Mouse (Mus musculus): ENCODE results near the gene Bad. TPM values are rescaled to one million over a fixed set of nuclear protein-coding genes. Genes with fewer than 3 reads are reported as not detected.

The Bad gene
- 10 to 100 TPM; 14.5 to 19.4 TPM for total RNA-seq (2023)

GRCm38 (mm10) chr19:6941372-6942248 lies at the start of gene Bad:
Bad (plus strand) TSS chr19:6941861.

DNA sequence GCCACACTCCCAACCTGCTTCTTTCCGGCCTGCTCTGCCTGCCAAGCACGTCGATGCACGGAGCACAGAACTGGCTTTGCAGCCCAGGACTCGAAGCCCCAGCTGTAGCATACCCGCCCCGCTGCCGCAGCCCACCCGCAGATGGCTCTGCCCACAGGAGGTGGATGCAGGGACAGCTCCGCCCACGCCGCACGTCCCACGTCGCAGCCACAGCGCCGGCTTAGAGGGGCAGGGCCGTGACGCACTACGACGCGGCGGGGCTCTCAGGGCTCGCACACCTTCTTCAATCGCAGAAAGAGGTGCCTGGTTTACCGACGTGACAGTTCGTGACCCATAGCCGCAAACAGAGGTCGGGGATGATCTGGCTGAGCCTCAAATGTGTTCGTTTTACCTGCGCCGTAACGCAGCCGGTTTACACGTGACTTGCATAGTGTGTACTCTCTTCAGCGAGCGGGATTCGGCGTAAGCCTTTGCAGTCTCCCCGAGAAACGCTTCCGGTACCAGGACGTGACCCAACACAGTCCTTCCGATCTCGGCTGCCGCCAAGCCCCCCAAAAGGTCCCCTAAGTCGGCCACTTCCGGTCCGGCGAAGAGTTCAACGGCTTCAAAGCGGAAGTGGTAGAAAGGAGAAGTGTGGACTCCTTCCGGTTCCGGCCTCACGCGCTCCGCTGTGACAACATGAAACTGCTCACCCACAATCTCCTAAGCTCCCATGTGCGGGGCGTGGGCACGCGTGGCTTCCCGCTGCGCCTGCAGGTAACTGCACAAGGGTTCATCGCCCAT lies 32.0 kb upstream of the Bad start, which contains the start of the genes Trmt112 and Prdx5:
TSS of gene Trmt112 (plus strand) at position 192 of the 783 bp plus-strand sequence.
TSS of gene Prdx5 (minus strand) at position 600 of the 783 bp plus-strand sequence.

DNA sequence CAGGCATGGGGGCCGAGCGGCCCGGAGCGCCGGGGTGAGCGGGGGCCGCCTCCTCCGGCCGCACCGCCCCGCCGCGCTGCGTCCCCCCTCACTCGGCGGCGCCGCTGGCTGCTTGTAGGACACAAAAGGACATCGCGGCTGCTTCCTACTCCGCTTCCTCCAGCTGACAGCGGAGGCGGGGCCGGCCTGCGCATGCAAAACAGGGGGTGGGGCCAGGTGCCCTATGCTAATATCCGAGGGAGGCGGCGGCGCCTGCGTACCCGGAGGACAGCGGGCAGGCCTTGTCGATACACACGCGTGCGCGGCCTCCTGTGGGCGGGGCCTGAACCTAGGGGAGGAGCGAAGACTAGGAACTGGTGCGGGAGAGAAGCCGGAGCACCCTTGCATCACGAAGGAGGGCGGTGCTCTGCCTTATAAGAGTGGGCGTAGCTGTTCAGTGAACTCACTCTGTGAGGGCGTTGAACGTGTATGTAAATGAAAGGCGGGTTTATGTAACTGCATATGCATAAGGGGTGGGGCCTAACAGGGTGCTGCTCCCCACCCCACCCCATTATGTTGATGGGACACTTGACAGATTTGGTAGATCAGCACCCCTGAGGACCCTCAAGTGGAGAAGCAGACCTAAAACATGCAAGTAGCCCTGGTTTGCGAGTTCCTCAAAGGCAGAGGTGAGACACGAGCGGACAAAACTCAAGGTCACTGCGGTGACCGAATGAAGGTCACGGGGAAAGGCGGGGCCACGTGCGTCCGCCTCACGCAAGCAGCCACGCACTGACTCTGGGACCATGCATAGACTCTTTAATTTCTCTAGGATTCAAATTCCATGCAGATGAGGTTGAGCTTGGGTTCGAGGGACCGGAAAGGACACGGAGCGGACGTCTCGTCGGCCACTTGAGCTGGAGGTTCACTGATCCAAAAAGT lies 19.8 kb upstream of the Bad start, which contains the start of gene Esrra:
TSS of gene Esrra (minus strand) at position 167 of the 921 bp plus-strand sequence.

GRCm38 (mm10) chr19:6925307-6925573 lies 16.4 kb upstream of the Bad start, which contains the start of gene Catsperz:
Catsperz (minus strand) TSS chr19:6925380.

GRCm38 (mm10) chr19:6934195-6934977 lies 7.3 kb upstream of the Bad start, which contains the start of gene Kcnk4:
Kcnk4 (minus strand) TSS chr19:6934515.

DNA sequence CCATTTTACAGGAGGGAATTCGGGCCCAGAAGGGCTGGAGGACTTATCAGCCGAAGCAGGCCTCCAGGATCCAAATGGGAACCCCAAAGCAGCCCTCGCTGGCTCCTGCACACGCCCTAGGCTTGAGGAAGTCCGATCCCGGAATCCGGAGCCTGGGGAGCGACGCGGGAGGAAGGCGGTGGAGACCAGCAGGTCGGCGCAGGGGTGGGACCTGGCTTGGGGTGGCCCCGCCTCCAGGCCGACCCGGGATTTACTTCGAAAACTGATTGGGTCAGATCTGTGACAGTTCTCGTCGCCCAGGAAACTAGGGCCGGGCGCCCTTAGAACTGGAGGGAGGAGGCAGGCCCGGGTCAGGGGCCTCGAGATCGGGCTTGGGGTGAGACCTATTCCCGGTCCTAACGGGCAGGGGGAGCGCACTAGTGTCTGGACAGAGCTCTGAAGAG lies 609 bp downstream of the Bad start, which contains the start of gene Gpr137:
TSS of gene Gpr137 (minus strand) at position 232 of the 443 bp plus-strand sequence.

GRCm38 (mm10) chr19:6974211-6975205 lies 32.8 kb downstream of the Bad start, which contains the start of gene Ppp1r14b:
Ppp1r14b (plus strand) TSS chr19:6974968.

GRCm38 (mm10) chr19:6975537-6976521 lies 34.2 kb downstream of the Bad start, which contains the start of gene Plcb3:
Plcb3 (minus strand) TSS chr19:6976470.

DNA sequence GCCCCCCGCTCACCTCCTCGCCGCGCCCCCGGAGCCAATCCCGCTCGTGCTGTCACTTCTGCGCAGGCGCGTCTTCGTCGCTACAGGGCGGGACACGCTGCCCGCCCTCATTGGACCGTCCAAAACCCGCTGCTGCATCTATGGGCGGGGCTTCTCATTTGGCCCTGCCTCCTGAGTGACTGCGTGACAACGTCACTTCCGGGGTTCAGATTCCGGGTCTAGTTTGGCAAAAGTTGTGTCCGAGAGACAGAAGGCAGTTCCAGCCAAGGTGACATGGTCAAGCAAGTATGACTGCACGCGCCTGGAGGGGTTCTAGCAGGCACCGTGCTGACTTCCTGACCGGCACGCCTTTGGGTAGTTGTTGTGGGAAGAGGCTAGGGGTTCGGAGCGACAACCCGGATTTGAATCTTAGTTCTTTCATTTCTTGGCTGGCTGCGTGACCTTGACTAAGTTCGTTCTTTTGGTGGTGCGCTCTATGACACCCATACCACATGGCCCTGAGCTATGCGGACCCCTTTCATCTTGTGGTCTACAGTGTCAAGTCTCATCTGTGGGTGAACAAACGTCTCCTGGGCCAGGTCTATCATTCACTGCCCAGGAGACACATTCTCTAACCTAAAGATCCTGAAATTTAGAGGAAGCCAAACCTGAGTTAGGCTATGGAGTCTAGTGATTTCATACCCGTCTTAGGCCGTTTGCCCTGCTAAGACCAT lies 38.9 kb downstream of the Bad start, which contains the start of gene Fkbp2:
TSS of gene Fkbp2 (minus strand) at position 121 of the 713 bp plus-strand sequence.

GRCm38 (mm10) chr19:6987061-6987903 lies 45.6 kb downstream of the Bad start, which contains the start of gene Vegfb:
Vegfb (minus strand) TSS chr19:6987651.

DNA sequence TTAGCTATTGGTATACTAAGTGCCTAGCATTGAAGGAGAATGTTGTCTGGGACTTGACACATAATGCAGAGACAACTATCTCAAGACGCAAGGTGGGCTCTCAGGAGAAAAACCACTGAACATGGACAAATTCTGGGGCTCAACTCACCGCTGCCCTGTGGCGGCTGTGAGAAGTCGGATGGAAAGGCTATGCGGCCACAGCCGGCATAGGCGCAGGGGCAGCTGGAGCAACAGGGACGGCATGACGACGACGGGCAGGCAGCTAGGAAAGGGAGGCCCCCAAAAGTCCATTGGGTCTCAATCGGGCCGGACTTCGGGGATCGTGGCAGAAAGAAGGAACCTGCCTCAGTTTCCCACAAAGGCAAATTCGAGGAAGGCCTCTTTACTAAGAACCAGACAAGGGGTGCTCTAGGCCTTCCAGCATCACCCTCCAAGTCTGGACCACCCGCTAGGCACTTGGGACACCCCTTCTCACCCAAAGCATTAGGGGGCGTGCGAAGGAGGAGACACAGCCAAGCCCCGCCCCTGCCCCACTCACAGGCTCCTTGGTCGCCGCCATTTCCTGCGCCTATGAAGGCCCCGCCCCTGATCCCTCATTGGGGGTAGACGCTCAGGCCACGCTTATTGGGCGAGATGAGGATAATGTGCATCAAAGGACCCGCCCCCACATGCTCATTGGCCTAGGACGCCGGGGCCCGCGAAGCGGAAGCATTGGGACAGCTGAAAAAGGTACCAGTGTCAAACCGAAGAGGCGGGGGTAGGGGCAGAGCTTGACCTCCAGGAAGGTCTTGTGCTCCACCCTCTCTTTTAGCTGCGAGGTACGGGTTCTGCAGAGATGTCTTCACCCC lies 50.6 kb downstream of the Bad start, which contains the start of gene Dnajc4:
TSS of gene Dnajc4 (minus strand) at position 562 of the 848 bp plus-strand sequence.

GRCm38 (mm10) chr19:6996006-6996405 lies 54.3 kb downstream of the Bad start, which contains the start of the genes Nudt22 and Trpt1:
Nudt22 (minus strand) TSS chr19:6996117.
Trpt1 (plus strand) TSS chr19:6996131.

Measured in B cell, adult 67 days (primary cell).